ENCODE assay signal across 20 mouse cellular contexts in genomic region chr8:85506620-85507019, GRCm38 (mm10). TPM values are rescaled to one million over a fixed set of nuclear protein-coding genes. Genes with fewer than 3 reads are reported as not detected.
A peak's percentile ranks its signal among the peaks of the same experiment; 100 is the strongest.
DNase-seq lines count a peak whose midpoint lies in the region; ATAC-seq and TF ChIP-seq lines count a peak whose summit lies in the region.
"Had no signal": no experiment of that assay in that cellular context is flagged by ENCODE, and none has a peak within 500 bp of the region (broad histone marks: within the 10 kb centered on the region; RNA-seq: fewer than 3 reads in every experiment).

No protein-coding gene starts in this region.

- ATAC-seq in heart, embryonic 13.5 days (ENCODE audit: extremely low read depth, insufficient number of reproducible peaks, low FRiP score, low TSS enrichment) = peak; percentile 3; the same call in 1 of the 2 replicates
- ATAC-seq in megakaryocyte, adult 5-6 weeks (ENCODE audit: poor library complexity, severe bottlenecking) = no peak
- peak; percentile 47 for ATAC-seq in liver, embryonic 13.5 days (ENCODE audit: low read depth)
- ATAC-seq in liver, postnatal 0 days = peak; percentile 69
- ATAC-seq: forebrain, embryonic 14.5 days had no signal

- TF ChIP-seq EP300 in liver, postnatal 0 days (IDR thresholded peaks at IDR 0.05; ENCODE audit: low read depth) = no peak

- peaks cover 14% of the 10 kb centered on the region; the same call in 1 of the 2 replicates for H3K36me3 ChIP-seq in heart, embryonic 13.5 days
- H3K36me3 ChIP-seq in megakaryocyte, embryonic 14.5 days (replicated peaks; ENCODE audit: low read length) = peaks cover 70% of the 10 kb centered on the region
- peaks cover 18% of the 10 kb centered on the region for H3K36me3 ChIP-seq in liver, embryonic 13.5 days
- H3K36me3 ChIP-seq in liver, postnatal 0 days (replicated peaks; ENCODE audit: insufficient read depth, low read length) = peaks cover 15% of the 10 kb centered on the region

- no peak for TF ChIP-seq CTCF in liver, postnatal 0 days (IDR thresholded peaks at IDR 0.05; ENCODE audit: low read depth)

- H3K27ac ChIP-seq in heart, embryonic 13.5 days (replicated peaks) = no peak overlapping the region
- H3K27ac ChIP-seq in liver, embryonic 13.5 days = peak overlapping the region; percentile 65
- H3K27ac ChIP-seq in liver, postnatal 0 days (ENCODE audit: low read depth) = peak overlapping the region; percentile 37; the same call in 1 of the 2 replicates
- H3K27ac ChIP-seq: embryonic facial prominence, embryonic 15.5 days; forebrain, embryonic 10.5 days; heart, adult 2 months had no signal

- no peaks in the 10 kb centered on the region for H3K27me3 ChIP-seq in heart, embryonic 13.5 days (replicated peaks)
- no peaks in the 10 kb centered on the region for H3K27me3 ChIP-seq in megakaryocyte, embryonic 14.5 days (replicated peaks)
- no peaks in the 10 kb centered on the region for H3K27me3 ChIP-seq in liver, embryonic 13.5 days
- no peaks in the 10 kb centered on the region for H3K27me3 ChIP-seq in liver, postnatal 0 days (ENCODE audit: insufficient read depth, low read length)
- H3K27me3 ChIP-seq: embryonic facial prominence, embryonic 15.5 days had no signal

- intact Hi-C loops in left cerebral cortex, postnatal 25 days (cut with DNase I) = no loop called here

- WGBS in heart, embryonic 13.5 days = 81% methylated on average over 4 of the region's 4 CpGs
- WGBS in liver, embryonic 13.5 days (ENCODE audit: insufficient replicate concordance) = 59% methylated on average over 4 of the region's 4 CpGs
- 55% methylated on average over 4 of the region's 4 CpGs for WGBS in liver, postnatal 0 days (ENCODE audit: insufficient replicate concordance)

- peaks cover 2% of the 10 kb centered on the region for H3K4me1 ChIP-seq in heart, embryonic 13.5 days
- H3K4me1 ChIP-seq in megakaryocyte, embryonic 14.5 days = peaks cover 3% of the 10 kb centered on the region; the same call in 1 of the 2 replicates
- H3K4me1 ChIP-seq in liver, embryonic 13.5 days (replicated peaks) = peaks cover 11% of the 10 kb centered on the region
- peaks cover 5% of the 10 kb centered on the region for H3K4me1 ChIP-seq in liver, postnatal 0 days (ENCODE audit: insufficient read depth)

- H3K9me3 ChIP-seq in heart, embryonic 13.5 days = no peaks in the 10 kb centered on the region
- H3K9me3 ChIP-seq in megakaryocyte, embryonic 14.5 days = no peaks in the 10 kb centered on the region
- no peaks in the 10 kb centered on the region for H3K9me3 ChIP-seq in liver, embryonic 13.5 days (replicated peaks)
- H3K9me3 ChIP-seq in liver, postnatal 0 days (ENCODE audit: low read length) = no peaks in the 10 kb centered on the region
- H3K9me3 ChIP-seq: embryonic facial prominence, embryonic 15.5 days; forebrain, embryonic 10.5 days had no signal

- no peak overlapping the region for H3K9ac ChIP-seq in heart, embryonic 13.5 days
- H3K9ac ChIP-seq in liver, embryonic 13.5 days = no peak overlapping the region
- H3K9ac ChIP-seq in liver, postnatal 0 days (replicated peaks) = no peak overlapping the region
- H3K9ac ChIP-seq: embryonic facial prominence, embryonic 15.5 days had no signal

- no peak overlapping the region for H3K4me3 ChIP-seq in heart, embryonic 13.5 days
- peak overlapping the region; percentile 14 for H3K4me3 ChIP-seq in megakaryocyte, embryonic 14.5 days (replicated peaks)
- H3K4me3 ChIP-seq in liver, embryonic 13.5 days (replicated peaks) = no peak overlapping the region
- no peak overlapping the region for H3K4me3 ChIP-seq in liver, postnatal 0 days (ENCODE audit: low read depth, low read length)
- H3K4me3 ChIP-seq: embryonic facial prominence, embryonic 15.5 days; erythroblast, embryonic 14.5 days; forebrain, embryonic 10.5 days; heart, adult 2 months had no signal

- H3K4me2 ChIP-seq in heart, embryonic 13.5 days = no peak overlapping the region
- no peak overlapping the region for H3K4me2 ChIP-seq in liver, embryonic 13.5 days
- no peak overlapping the region for H3K4me2 ChIP-seq in liver, postnatal 0 days (ENCODE audit: low read depth, low read length)
- H3K4me2 ChIP-seq: embryonic facial prominence, embryonic 15.5 days; heart, embryonic 11.5 days had no signal

- DNase-seq in heart, adult 11 months = no peak
- DNase-seq in liver, embryonic 13.5 days = no peak
- no peak for DNase-seq in liver, postnatal 0 days
- no peak for DNase-seq in left cerebral cortex, postnatal 25 days (ENCODE audit: low spot score in 2 of 2)
- no peak for DNase-seq in left cerebral cortex, adult 18-20 months (ENCODE audit: low spot score in 2 of 2)
- DNase-seq: adrenal gland, postnatal 10 days; cerebellum, adult 11 months; cerebellum, adult 8-10 months; cerebellum, postnatal 14 days; embryo, embryonic 11 days; gastrocnemius, postnatal 10 days; heart, adult 2 months had no signal

RNA-seq across cellular contexts. Expression of gene Gpt2, which starts 14.2 kb away (rescaled TPM):
- 7.0 and 7.4 TPM in 2 replicates for polyA plus RNA-seq in heart, embryonic 13.5 days (2015; fragmentation: Nextera tagmentation; extraction: Ambion mirVana)
- polyA plus RNA-seq in megakaryocyte, embryonic 14.5 days (2012; ENCODE audit: insufficient read depth, low replicate concordance) = 2.5 and 4.4 TPM in 2 replicates
- 0.59 and 1.7 TPM in 2 replicates for total RNA-seq in megakaryocyte, adult 5-6 weeks (2015)
- 1.7 and 1.8 TPM in 2 replicates for total RNA-seq in megakaryocyte, adult 5-6 weeks (2017)
- polyA plus RNA-seq in liver, embryonic 13.5 days (2015; fragmentation: Nextera tagmentation; extraction: Ambion mirVana) = 13.5 and 17.8 TPM in 2 replicates
- polyA plus RNA-seq in liver, postnatal 0 days (2015; fragmentation: Nextera tagmentation; extraction: Ambion mirVana) = 11.1 and 14.4 TPM in 2 replicates
- 10 to 100 TPM; 52.8 to 60.2 TPM for total RNA-seq in left cerebral cortex, postnatal 25 days (2021)
- 10 to 100 TPM; 52.6 to 58.0 TPM for total RNA-seq in left cerebral cortex, adult 18-20 months (2021)
- polyA plus RNA-seq: erythroblast, embryonic 14.5 days had no signal

RNA-seq across cellular contexts. Expression of gene Dnaja2, which starts 48.5 kb away (rescaled TPM):
- polyA plus RNA-seq in heart, embryonic 13.5 days (2015; fragmentation: Nextera tagmentation; extraction: Ambion mirVana) = 126 and 137 TPM in 2 replicates
- polyA plus RNA-seq in megakaryocyte, embryonic 14.5 days (2012; ENCODE audit: insufficient read depth, low replicate concordance) = 22.8 and 44.5 TPM in 2 replicates
- 81.2 and 81.9 TPM in 2 replicates for total RNA-seq in megakaryocyte, adult 5-6 weeks (2015)
- total RNA-seq in megakaryocyte, adult 5-6 weeks (2017) = 74.4 and 88.6 TPM in 2 replicates
- polyA plus RNA-seq in liver, embryonic 13.5 days (2015; fragmentation: Nextera tagmentation; extraction: Ambion mirVana) = 103 and 123 TPM in 2 replicates
- 82.9 and 89.2 TPM in 2 replicates for polyA plus RNA-seq in liver, postnatal 0 days (2015; fragmentation: Nextera tagmentation; extraction: Ambion mirVana)
- total RNA-seq in left cerebral cortex, postnatal 25 days (2021) = 100 to 1,000 TPM; 167 to 190 TPM
- total RNA-seq in left cerebral cortex, adult 18-20 months (2021) = 100 to 1,000 TPM; 208 to 220 TPM
